Mouse (Mus musculus) kidney, adult 2 months (tissue): ENCODE results near the gene Cyth2.

ENCODE experiments used
- CTCF ChIP-seq: fragments of 200-500 bp; conservative IDR thresholded peaks from 2 replicates; pipeline ENCODE4 v1.5.1; 2011; ENCODE audit warnings: low read depth, mild to moderate bottlenecking, control low read depth, low read length, moderate library complexity, mixed read lengths; ENCODE audit not compliant: insufficient read depth, insufficient read length
- POLR2A ChIP-seq: fragments of 200-500 bp; IDR thresholded peaks from one replicate; pipeline ENCODE4 v1.6.1; 2011; ENCODE audit warnings: low read depth, low read length, control low read depth

- TF ChIP-seq CTCF, result no peak
- TF ChIP-seq POLR2A, result no peak
Observed at GRCm38 (mm10) chr7:45814841-45815240, 460 bp upstream of the Cyth2 start.
